Mouse (Mus musculus) adrenal gland, adult 2 months (tissue): ENCODE results near the gene Gm21988. TPM values are rescaled to one million over a fixed set of nuclear protein-coding genes. Genes with fewer than 3 reads are reported as not detected.
A peak's percentile ranks its signal among the peaks of the same experiment; 100 is the strongest.

Experiments used
- DNase-seq: peaks from one replicate; pipeline ENCODE4 v3.0.0; 2021
- polyA plus RNA-seq: library from polyadenylated mRNA; depleted of rRNA; stranded (reverse); fragments of >200 nt; gene quantifications from 2 replicates; pipeline ENCODE4 v1.2.3, GENCODE M21; 2012
- total RNA-seq, 2 experiments: library from RNA; stranded (reverse); gene quantifications; 2 replicates each; pipeline ENCODE4 v1.2.3; 2021

Gene Gm21988
- total and polyA plus RNA-seq, 3 experiments, result 3.2 to 6.9 (median 6.2) TPM

- DNase-seq, result no peak
Measured at GRCm38 (mm10) chr11:70236717-70237116, 2.9 kb downstream of the Gm21988 start.

GRCm38 (mm10) chr11:70235254-70235900 is 4.3 kb downstream of the Gm21988 start:
- no peak for DNase-seq

GRCm38 (mm10) chr11:70234497-70234896 is 5.1 kb downstream of the Gm21988 start:
- no peak for DNase-seq

GRCm38 (mm10) chr11:70234037-70234436 is 5.6 kb downstream of the Gm21988 start:
- DNase-seq, result no peak

GRCm38 (mm10) chr11:70233016-70233415 is 6.6 kb downstream of the Gm21988 start:
- no peak for DNase-seq

- DNase-seq, result peak; percentile 57
Measured at GRCm38 (mm10) chr11:70232546-70232945, 7.1 kb downstream of the Gm21988 start.

- peak; percentile 86 for DNase-seq
Measured at GRCm38 (mm10) chr11:70230239-70230727, 9.3 kb downstream of the Gm21988 start.

- peak; percentile 44 for DNase-seq
Measured at GRCm38 (mm10) chr11:70229260-70230010, 10.2 kb downstream of the Gm21988 start, which contains the start of gene Bcl6b. TSS of gene Bcl6b (minus strand) at chr11:70229798.

- peak; percentile 90 for DNase-seq
Measured at GRCm38 (mm10) chr11:70228828-70229227, 10.8 kb downstream of the Gm21988 start.

- DNase-seq, result no peak
Measured at GRCm38 (mm10) chr11:70227661-70228245, 11.9 kb downstream of the Gm21988 start.

GRCm38 (mm10) chr11:70227126-70227525 is 12.5 kb downstream of the Gm21988 start:
- no peak for DNase-seq

GRCm38 (mm10) chr11:70226602-70226890 is 13.1 kb downstream of the Gm21988 start:
- DNase-seq, result no peak

GRCm38 (mm10) chr11:70225798-70226601 is 13.6 kb downstream of the Gm21988 start:
- no peak for DNase-seq

- peak; percentile 40 for DNase-seq
Measured at GRCm38 (mm10) chr11:70223724-70224123, 15.9 kb downstream of the Gm21988 start.

GRCm38 (mm10) chr11:70221603-70222500 is 17.8 kb downstream of the Gm21988 start:
- peak; percentile 52 for DNase-seq

- peak; percentile 96 for DNase-seq
Measured at GRCm38 (mm10) chr11:70220731-70221602, 18.7 kb downstream of the Gm21988 start, which contains the start of gene Slc16a13. TSS of gene Slc16a13 (minus strand) at chr11:70221064.

- DNase-seq, result no peak
Measured at GRCm38 (mm10) chr11:70220323-70220722, 19.3 kb downstream of the Gm21988 start.

- DNase-seq, result no peak
Measured at GRCm38 (mm10) chr11:70219873-70220272, 19.8 kb downstream of the Gm21988 start.

GRCm38 (mm10) chr11:70218741-70219470 is 20.7 kb downstream of the Gm21988 start:
- DNase-seq, result peak; percentile 44
